Mouse (Mus musculus) forebrain, embryonic 13.5 days (tissue): Measurements from ENCODE around the gene Apba3. TPM values are rescaled to one million over a fixed set of nuclear protein-coding genes. Genes with fewer than 3 reads are reported as not detected.

Experiments used
- ATAC-seq: fragments of 200-750 bp; cut with Nextera tagmentation; 2 replicates; pipeline ENCODE4 v1.8.0; 2017
- H3K27ac ChIP-seq: fragments of 300-500 bp; sonication (generic); 2 replicates; pipeline ENCODE4 v1.5.1; 2015; ENCODE audit warnings: inconsistent platforms, mild to moderate bottlenecking, moderate library complexity
- H3K27me3 ChIP-seq: fragments of 300-500 bp; sonication (generic); 2 replicates; pipeline ENCODE4 v1.6.1; 2015; ENCODE audit warnings: mild to moderate bottlenecking, inconsistent platforms
- H3K36me3 ChIP-seq: fragments of 300-500 bp; sonication (generic); 2 replicates; pipeline ENCODE4 v1.6.1; 2015; ENCODE audit warnings: mild to moderate bottlenecking, inconsistent platforms; ENCODE audit not compliant: poor library complexity, severe bottlenecking
- H3K4me1 ChIP-seq: fragments of 300-500 bp; sonication (generic); 2 replicates; pipeline ENCODE4 v1.6.1; 2015; ENCODE audit warnings: inconsistent platforms
- H3K4me2 ChIP-seq: fragments of 300-500 bp; sonication (generic); 2 replicates; pipeline ENCODE4 v1.6.1; 2015; ENCODE audit warnings: inconsistent platforms, mild to moderate bottlenecking, moderate library complexity
- H3K4me3 ChIP-seq: fragments of 300-500 bp; sonication (generic); 2 replicates; pipeline ENCODE4 v1.5.1; 2015; ENCODE audit warnings: mild to moderate bottlenecking, inconsistent platforms
- H3K9ac ChIP-seq: fragments of 300-500 bp; sonication (generic); 2 replicates; pipeline ENCODE4 v1.6.1; 2015; ENCODE audit warnings: mild to moderate bottlenecking, inconsistent platforms
- H3K9me3 ChIP-seq: fragments of 300-500 bp; sonication (generic); replicated peaks from 2 replicates; pipeline ENCODE4 v1.6.1; 2016; ENCODE audit warnings: inconsistent platforms
- WGBS: fragments of 180-500 bp; shearing (Covaris S2); methylation state at CpG from one replicate; pipeline ENCODE4 v1.1.7; 2015; 5-methylcytosine and 5-hydroxymethylcytosine counted together
- polyA plus RNA-seq: library from polyadenylated mRNA; unstranded; fragments of >200 nt; fragmentation: Nextera tagmentation; extraction: Ambion mirVana; gene quantifications from 2 replicates; pipeline ENCODE4 v1.2.1, GENCODE M21; 2015

The Apba3 gene
- polyA plus RNA-seq, 1 experiment from 2014 or later = 28.6 TPM

GRCm38 (mm10) chr10:81254886-81255285 is 11.9 kb upstream of the Apba3 start:
- Histone ChIP-seq H3K4me1 (peaks cover 40% of the 10 kb centered on the region), H3K36me3 (peaks cover 2% of the 10 kb centered on the region; the same call in 1 of the 2 replicates), H3K27me3 (peaks cover 77% of the 10 kb centered on the region), H3K9ac (no peak overlapping the region), H3K4me2 (no peak overlapping the region), H3K4me3 (no peak overlapping the region), H3K27ac (no peak overlapping the region), H3K9me3 (no peaks in the 10 kb centered on the region)
- no peak for ATAC-seq
- 82% methylated on average over 1 of the region's 1 CpGs for WGBS

DNA sequence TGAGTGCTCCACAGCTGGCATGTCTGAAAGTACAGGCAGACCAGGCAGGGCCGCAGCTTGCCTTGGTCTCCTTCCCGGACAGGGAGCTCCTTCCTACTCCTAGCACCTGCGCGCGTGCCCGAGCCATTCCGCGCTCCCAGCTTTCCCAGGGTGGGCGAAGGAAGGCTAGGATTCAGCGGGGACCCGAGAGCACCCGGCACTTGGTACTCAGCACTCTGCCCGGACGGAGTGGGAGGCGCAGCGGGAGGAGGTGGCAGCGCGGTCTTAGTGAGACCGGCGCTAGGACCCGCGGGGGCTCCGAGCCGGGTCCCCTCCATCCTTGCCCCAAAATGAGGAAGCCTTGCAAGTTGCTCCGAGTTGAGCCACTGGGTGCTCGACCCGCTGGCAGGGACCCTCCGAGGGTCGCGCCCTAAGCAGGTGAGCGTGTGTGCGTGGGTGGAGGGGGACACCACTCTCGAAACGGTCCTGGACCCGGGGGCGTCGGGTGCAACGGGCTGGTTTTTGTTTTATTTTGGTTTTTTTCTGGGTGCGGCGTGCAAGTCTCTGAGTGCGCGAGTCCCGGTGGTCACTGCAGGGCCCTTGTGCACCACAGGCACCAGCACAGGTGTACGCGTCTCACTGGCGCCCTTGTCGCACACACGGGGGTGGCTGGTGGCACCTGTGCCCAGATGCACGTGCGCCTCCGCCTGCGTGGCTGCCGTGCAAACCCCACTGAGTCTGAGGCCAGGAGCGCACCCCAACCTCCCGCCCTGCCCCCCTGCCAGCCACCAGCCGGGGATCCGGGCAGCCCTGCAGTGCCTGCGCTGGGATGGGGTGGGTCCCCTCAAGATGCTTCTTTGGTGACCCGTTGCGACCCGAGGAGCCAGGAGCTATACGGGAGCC is 9.4 kb upstream of the Apba3 start:
- H3K9ac ChIP-seq = peak overlapping the region; percentile 57
- no peak overlapping the region for H3K27ac ChIP-seq
- H3K9me3 ChIP-seq = peaks cover 7% of the 10 kb centered on the region; the same call in 1 of the 2 replicates
- peak overlapping the region; percentile 78 for H3K4me2 ChIP-seq
- WGBS = 2% methylated on average over 62 of the region's 62 CpGs
- ATAC-seq = 0 out of 2 replicates have a peak, but pooled peaks have one; percentile 6
- peak overlapping the region; percentile 49 for H3K4me3 ChIP-seq
- H3K27me3 ChIP-seq = peaks cover 70% of the 10 kb centered on the region
- H3K36me3 ChIP-seq = peaks cover 12% of the 10 kb centered on the region; the same call in 1 of the 2 replicates
- peaks cover 35% of the 10 kb centered on the region for H3K4me1 ChIP-seq

DNA sequence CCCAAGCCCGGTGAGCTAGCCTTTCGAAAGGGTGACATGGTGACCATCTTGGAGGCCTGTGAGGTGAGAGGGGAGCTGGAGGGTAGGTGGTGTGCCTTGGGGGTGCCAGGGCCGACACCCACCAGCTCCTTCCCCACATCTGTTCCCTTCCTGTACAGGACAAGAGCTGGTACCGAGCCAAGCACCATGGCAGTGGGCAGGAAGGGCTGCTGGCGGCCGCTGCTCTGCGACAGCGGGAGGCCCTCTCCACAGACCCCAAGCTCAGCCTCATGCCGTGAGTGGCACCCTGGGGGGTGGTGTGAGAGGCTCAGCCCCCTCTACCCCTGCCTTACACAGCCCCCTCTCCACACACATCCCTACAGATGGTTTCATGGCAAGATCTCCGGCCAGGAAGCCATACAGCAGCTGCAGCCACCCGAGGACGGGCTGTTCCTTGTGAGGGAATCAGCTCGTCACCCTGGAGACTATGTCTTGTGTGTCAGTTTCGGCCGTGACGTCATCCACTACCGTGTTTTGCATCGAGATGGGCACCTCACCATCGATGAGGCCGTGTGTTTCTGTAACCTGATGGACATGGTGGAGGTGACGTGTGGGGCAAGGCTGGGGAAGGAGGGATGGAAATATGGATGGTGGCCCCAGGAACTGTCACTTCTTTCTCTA is 7.4 kb upstream of the Apba3 start:
- H3K9ac ChIP-seq = peak overlapping the region; percentile 26
- no peak overlapping the region for H3K4me2 ChIP-seq
- peaks cover 7% of the 10 kb centered on the region; the same call in 1 of the 2 replicates for H3K9me3 ChIP-seq
- H3K27me3 ChIP-seq = peaks cover 51% of the 10 kb centered on the region
- 45% methylated on average over 21 of the region's 21 CpGs for WGBS
- peaks cover 31% of the 10 kb centered on the region for H3K36me3 ChIP-seq
- peak; percentile 7; the same call in 1 of the 2 replicates for ATAC-seq
- no peak overlapping the region for H3K4me3 ChIP-seq
- peaks cover 24% of the 10 kb centered on the region for H3K4me1 ChIP-seq
- no peak overlapping the region for H3K27ac ChIP-seq

GRCm38 (mm10) chr10:81261025-81261424 is 5.7 kb upstream of the Apba3 start:
- H3K4me1 ChIP-seq = peaks cover 34% of the 10 kb centered on the region
- peaks cover 43% of the 10 kb centered on the region for H3K36me3 ChIP-seq
- H3K9ac ChIP-seq = no peak overlapping the region
- H3K9me3 ChIP-seq = peaks cover 7% of the 10 kb centered on the region; the same call in 1 of the 2 replicates
- 92% methylated on average over 4 of the region's 4 CpGs for WGBS
- no peak overlapping the region for H3K27ac ChIP-seq
- ATAC-seq = no peak
- H3K4me3 ChIP-seq = no peak overlapping the region
- peaks cover 42% of the 10 kb centered on the region for H3K27me3 ChIP-seq
- H3K4me2 ChIP-seq = no peak overlapping the region

GRCm38 (mm10) chr10:81265540-81265939 is 1.2 kb upstream of the Apba3 start:
- Histone ChIP-seq H3K4me2 (peak overlapping the region; percentile 68), H3K9me3 (peaks cover 5% of the 10 kb centered on the region; the same call in 1 of the 2 replicates), H3K36me3 (peaks cover 48% of the 10 kb centered on the region), H3K4me1 (peaks cover 24% of the 10 kb centered on the region), H3K27me3 (peaks cover 2% of the 10 kb centered on the region; the same call in 1 of the 2 replicates), H3K27ac (no peak overlapping the region), H3K4me3 (peak overlapping the region; percentile 57), H3K9ac (peak overlapping the region; percentile 61)
- no peak for ATAC-seq
- WGBS = 92% methylated on average over 8 of the region's 8 CpGs

DNA sequence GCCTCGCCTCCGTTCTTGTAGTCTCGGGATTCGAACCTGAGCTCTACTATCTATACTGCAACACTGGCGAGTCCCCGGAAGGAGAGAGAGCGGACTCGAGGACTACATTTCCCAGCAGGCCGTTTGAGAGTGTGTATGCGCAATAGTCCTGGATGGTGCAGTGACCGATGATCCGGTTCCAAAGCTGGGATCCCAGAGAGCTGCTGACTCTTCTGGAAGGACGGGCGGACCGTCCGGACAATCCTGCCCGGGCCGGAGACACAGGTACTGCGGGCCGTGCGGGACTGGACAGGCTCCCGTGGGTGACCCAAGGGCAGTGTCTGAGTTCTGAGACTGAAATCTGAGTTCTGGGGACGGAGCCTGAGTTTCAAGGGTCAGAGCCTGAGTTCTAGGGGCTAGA is 1.3 kb downstream of the Apba3 start:
- H3K36me3 ChIP-seq = peaks cover 55% of the 10 kb centered on the region
- H3K4me2 ChIP-seq = peak overlapping the region; percentile 79
- H3K9ac ChIP-seq = peak overlapping the region; percentile 83
- peak overlapping the region; percentile 64 for H3K4me3 ChIP-seq
- WGBS = 2% methylated on average over 23 of the region's 23 CpGs
- ATAC-seq = peak; percentile 54
- no peak overlapping the region for H3K27ac ChIP-seq
- H3K27me3 ChIP-seq = no peaks in the 10 kb centered on the region
- peaks cover 24% of the 10 kb centered on the region for H3K4me1 ChIP-seq
- no peaks in the 10 kb centered on the region for H3K9me3 ChIP-seq

DNA sequence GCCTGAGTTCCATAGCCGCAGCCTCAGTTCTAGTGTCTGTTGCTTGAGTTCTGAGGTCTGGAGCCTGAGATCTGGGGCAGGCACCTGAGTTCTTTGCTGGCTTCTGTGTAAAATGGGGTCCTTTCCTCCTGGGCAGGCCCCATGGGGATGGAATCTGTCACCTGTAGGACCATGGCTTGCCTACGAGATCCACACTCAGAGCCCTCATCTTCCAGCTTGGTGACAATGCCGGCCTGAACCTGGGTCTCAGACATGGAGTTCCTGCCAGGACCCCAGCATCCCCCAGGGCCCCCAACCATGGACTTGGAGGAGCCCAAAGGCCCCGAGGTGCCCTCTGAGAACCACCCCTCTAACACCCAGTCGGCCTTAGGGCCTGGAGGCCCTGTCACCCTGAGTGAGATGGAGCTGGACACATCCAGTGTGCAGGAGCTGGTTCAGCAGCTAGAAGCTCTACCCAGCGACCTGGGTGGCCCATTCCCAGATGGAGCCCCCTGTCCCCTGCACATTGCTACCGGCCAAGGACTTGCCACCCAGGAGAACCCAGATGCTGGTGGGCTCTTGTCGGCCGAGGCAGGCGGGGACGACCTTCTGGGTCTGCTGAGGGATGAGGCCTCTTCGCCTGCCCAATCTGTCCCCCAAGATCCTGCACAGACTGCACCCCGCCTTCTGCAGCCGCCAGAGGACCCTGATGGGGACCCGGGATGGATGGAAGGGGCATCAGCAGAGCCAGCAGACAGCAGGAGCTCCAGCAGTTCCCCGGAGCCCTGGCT is 2.1 kb downstream of the Apba3 start:
- H3K4me3 ChIP-seq = peak overlapping the region; percentile 64
- peak overlapping the region; percentile 79 for H3K4me2 ChIP-seq
- WGBS = 78% methylated on average over 16 of the region's 16 CpGs
- no peaks in the 10 kb centered on the region for H3K9me3 ChIP-seq
- ATAC-seq = no peak
- H3K4me1 ChIP-seq = peaks cover 24% of the 10 kb centered on the region
- peaks cover 55% of the 10 kb centered on the region for H3K36me3 ChIP-seq
- H3K27ac ChIP-seq = no peak overlapping the region
- H3K27me3 ChIP-seq = no peaks in the 10 kb centered on the region
- peak overlapping the region; percentile 83 for H3K9ac ChIP-seq

- peaks cover 12% of the 10 kb centered on the region for H3K4me1 ChIP-seq
- no peak overlapping the region for H3K4me2 ChIP-seq
- H3K4me3 ChIP-seq = no peak overlapping the region
- no peak overlapping the region for H3K27ac ChIP-seq
- 91% methylated on average over 21 of the region's 21 CpGs for WGBS
- H3K9me3 ChIP-seq = no peaks in the 10 kb centered on the region
- H3K27me3 ChIP-seq = no peaks in the 10 kb centered on the region
- H3K9ac ChIP-seq = no peak overlapping the region
- H3K36me3 ChIP-seq = peaks cover 48% of the 10 kb centered on the region
- no peak for ATAC-seq
Observed at GRCm38 (mm10) chr10:81272356-81272755, 5.6 kb downstream of the Apba3 start.

DNA sequence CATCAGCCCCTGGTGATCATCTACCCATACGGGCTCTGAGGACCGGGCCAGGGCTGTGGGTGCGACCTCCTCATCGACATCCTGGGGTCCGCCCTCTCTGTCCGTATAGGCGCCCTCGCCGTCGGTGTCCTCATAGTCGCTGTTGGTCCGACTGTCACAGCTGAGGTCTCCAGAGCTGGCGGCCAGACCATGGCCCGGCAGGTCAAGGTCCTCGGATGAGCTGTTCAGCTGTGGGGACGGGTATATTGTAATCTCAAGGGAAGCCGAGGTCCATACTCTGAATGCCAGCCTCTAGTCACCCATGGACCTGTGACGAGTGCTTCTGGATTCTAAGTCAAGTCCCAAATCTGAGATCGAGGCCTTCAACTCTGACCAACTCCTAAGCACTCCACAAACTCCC is 7.1 kb downstream of the Apba3 start:
- ATAC-seq = no peak
- Histone ChIP-seq H3K27me3 (no peaks in the 10 kb centered on the region), H3K36me3 (peaks cover 48% of the 10 kb centered on the region), H3K9me3 (no peaks in the 10 kb centered on the region), H3K9ac (no peak overlapping the region), H3K4me3 (no peak overlapping the region), H3K4me2 (no peak overlapping the region), H3K4me1 (peaks cover 4% of the 10 kb centered on the region), H3K27ac (no peak overlapping the region)
- 95% methylated on average over 19 of the region's 19 CpGs for WGBS

- Histone ChIP-seq H3K27me3 (no peaks in the 10 kb centered on the region), H3K27ac (no peak overlapping the region), H3K4me2 (no peak overlapping the region), H3K36me3 (peaks cover 22% of the 10 kb centered on the region), H3K4me3 (no peak overlapping the region), H3K9ac (no peak overlapping the region), H3K9me3 (no peaks in the 10 kb centered on the region), H3K4me1 (no peaks in the 10 kb centered on the region)
- WGBS = 85% methylated on average over 22 of the region's 22 CpGs
- no peak for ATAC-seq
Observed at GRCm38 (mm10) chr10:81277676-81278075, 10.9 kb downstream of the Apba3 start.

- no peak for ATAC-seq
- no peak overlapping the region for H3K27ac ChIP-seq
- 58% methylated on average over 10 of the region's 10 CpGs for WGBS
- no peak overlapping the region for H3K9ac ChIP-seq
- no peaks in the 10 kb centered on the region for H3K4me1 ChIP-seq
- H3K4me3 ChIP-seq = no peak overlapping the region
- H3K27me3 ChIP-seq = peaks cover 14% of the 10 kb centered on the region
- no peaks in the 10 kb centered on the region for H3K9me3 ChIP-seq
- no peak overlapping the region for H3K4me2 ChIP-seq
- 0 out of 2 replicates have a peak, but pooled peaks cover 4% of the 10 kb centered on the region for H3K36me3 ChIP-seq
Observed at GRCm38 (mm10) chr10:81279496-81279895, 12.7 kb downstream of the Apba3 start.
